Mouse (Mus musculus) heart, postnatal 0 days (tissue): ENCODE measurements around the gene Alcam. TPM values are rescaled to one million over a fixed set of nuclear protein-coding genes. Genes with fewer than 3 reads are reported as not detected.

Experiments used
- ATAC-seq: fragments of 200-750 bp; cut with Nextera tagmentation; 2 replicates; pipeline ENCODE4 v1.8.0; 2017; ENCODE audit warnings: low read depth, moderate number of reproducible peaks, moderate library complexity; ENCODE audit not compliant: insufficient read depth
- DNase-seq: peaks from one replicate; pipeline ENCODE4 v3.0.0-alpha.2; 2016; ENCODE audit warnings: low spot score
- H3K27ac ChIP-seq: fragments of 300-500 bp; sonication (generic); 2 replicates; pipeline ENCODE4 v1.5.1; 2014; ENCODE audit warnings: low read depth, mild to moderate bottlenecking
- H3K27me3 ChIP-seq: fragments of 300-500 bp; sonication (generic); 2 replicates; pipeline ENCODE4 v1.6.1; 2014; ENCODE audit warnings: low read length, mixed read lengths; ENCODE audit not compliant: control insufficient read depth, insufficient read depth
- H3K36me3 ChIP-seq: fragments of 300-500 bp; sonication (generic); replicated peaks from 2 replicates; pipeline ENCODE4 v1.6.1; 2014; ENCODE audit warnings: low read length, mixed read lengths; ENCODE audit not compliant: control insufficient read depth, insufficient read depth
- H3K4me1 ChIP-seq: fragments of 300-500 bp; sonication (generic); 2 replicates; pipeline ENCODE4 v1.6.1; 2014; ENCODE audit warnings: antibody characterized with exemption; ENCODE audit not compliant: control insufficient read depth, insufficient read depth
- H3K4me2 ChIP-seq: fragments of 300-500 bp; sonication (generic); 2 replicates; pipeline ENCODE4 v1.6.1; 2014; ENCODE audit warnings: low read depth, mild to moderate bottlenecking, low read length, moderate library complexity
- H3K4me3 ChIP-seq: fragments of 300-500 bp; sonication (generic); 2 replicates; pipeline ENCODE4 v1.5.1; 2014; ENCODE audit warnings: low read depth, low read length
- H3K9ac ChIP-seq: fragments of 300-500 bp; sonication (generic); replicated peaks from 2 replicates; pipeline ENCODE4 v1.6.1; 2014; ENCODE audit warnings: low read depth, low read length, mixed read lengths
- H3K9me3 ChIP-seq: fragments of 300-500 bp; sonication (generic); replicated peaks from 2 replicates; pipeline ENCODE4 v1.6.1; 2016; ENCODE audit warnings: low read length; ENCODE audit not compliant: control insufficient read depth
- CTCF ChIP-seq: IDR thresholded peaks from 2 replicates; pipeline ENCODE4 v1.5.1; 2016; ENCODE audit warnings: antibody characterized with exemption, control low read depth, low read depth
- EP300 ChIP-seq: IDR thresholded peaks from 2 replicates; pipeline ENCODE4 v1.6.1; 2016; ENCODE audit warnings: antibody characterized with exemption, low read depth
- WGBS: fragments of 180-500 bp; shearing (Covaris S2); extraction: QIAGEN DNeasy Blood & Tissue Kit; methylation state at CpG from one replicate; pipeline ENCODE4 v1.1.7; 2014; 5-methylcytosine and 5-hydroxymethylcytosine counted together
- polyA plus RNA-seq: library from polyadenylated mRNA; unstranded; fragments of >200 nt; fragmentation: Nextera tagmentation; extraction: Ambion mirVana; gene quantifications from 2 replicates; pipeline ENCODE4 v1.2.1, GENCODE M21; 2015
- total RNA-seq: library from RNA; depleted of rRNA; stranded (reverse); fragments of >200 nt; gene quantifications from 2 replicates; pipeline ENCODE4 v1.2.3, GENCODE M21; 2014; ENCODE audit warnings: low replicate concordance

The Alcam gene
- total and polyA plus RNA-seq, 2 experiments from 2014 or later: 2.1 to 20.3 TPM

DNA sequence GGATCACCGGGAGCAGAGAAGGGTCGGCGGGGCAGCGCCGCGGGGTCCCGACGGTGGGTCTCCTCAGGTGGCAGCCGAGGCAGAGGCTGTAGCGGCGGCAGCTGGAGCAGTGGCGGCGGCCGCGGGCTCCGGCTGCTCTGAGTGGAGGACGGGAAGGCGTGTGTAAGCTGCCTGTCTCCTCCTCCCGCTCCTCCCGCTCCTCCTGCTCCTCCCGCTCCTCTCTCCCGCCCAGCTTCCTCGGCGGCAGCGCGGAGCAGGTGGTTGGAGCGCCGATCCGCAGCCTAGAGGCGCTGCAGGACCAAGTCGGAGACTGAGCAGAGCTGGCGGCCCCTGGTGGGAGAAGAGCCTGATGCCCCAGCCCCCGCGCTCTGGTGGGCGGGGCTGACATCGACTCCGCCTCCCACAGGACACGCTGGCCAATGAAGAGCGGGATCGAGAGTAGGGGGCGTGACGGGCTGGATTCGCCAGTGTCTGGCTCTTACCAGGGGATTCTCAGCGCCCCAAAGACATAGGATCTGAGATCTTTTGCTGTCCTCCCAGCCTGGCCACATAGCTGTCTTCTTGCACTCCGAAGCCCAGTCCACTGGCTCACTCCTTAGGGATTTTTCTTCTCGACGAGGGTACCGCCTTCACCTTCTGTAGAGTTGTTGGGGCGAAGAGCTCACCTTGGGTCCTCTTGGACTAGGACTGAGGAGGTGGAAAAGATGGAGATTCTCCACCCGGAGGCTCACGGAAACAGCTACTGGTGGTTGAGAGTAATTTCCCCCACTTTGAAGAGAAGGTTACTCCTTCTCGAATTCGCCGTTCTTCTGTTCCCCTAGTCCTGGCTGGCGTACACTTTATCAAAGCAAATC lies 785 bp downstream of the Alcam start:
- Histone ChIP-seq H3K4me3 (peak overlapping the region; percentile 60), H3K27ac (peak overlapping the region; percentile 22; the same call in 1 of the 2 replicates), H3K9me3 (no peaks in the 10 kb centered on the region), H3K4me2 (peak overlapping the region; percentile 89), H3K27me3 (no peaks in the 10 kb centered on the region), H3K36me3 (no peaks in the 10 kb centered on the region), H3K4me1 (no peaks in the 10 kb centered on the region), H3K9ac (peak overlapping the region; percentile 21)
- ATAC-seq (peak; percentile 99), DNase-seq (peak; percentile 97)
- WGBS: under 1% methylated on average over 36 of the region's 55 CpGs
- TF ChIP-seq EP300: no peak
- TF ChIP-seq CTCF: peak; percentile 99

DNA sequence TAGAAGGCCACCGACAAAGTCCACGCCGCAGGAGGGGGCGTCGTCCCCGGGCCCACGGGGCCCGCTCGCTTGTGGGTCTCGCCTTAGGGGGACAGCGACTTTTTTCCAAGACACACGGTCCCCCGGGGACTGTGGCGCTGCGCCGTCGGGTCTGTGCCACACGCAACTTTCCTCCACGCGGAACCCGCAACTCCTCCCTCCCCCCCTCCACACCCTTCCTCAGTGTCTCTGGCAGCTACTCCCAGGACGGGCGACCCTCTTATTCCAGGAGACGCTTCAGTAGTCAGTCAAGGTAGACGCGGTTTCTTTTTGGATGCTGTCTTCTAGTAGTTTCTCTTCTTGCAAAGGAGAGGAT lies 1.4 kb downstream of the Alcam start:
- no peaks in the 10 kb centered on the region for H3K4me1 ChIP-seq
- peak overlapping the region; percentile 89 for H3K4me2 ChIP-seq
- H3K4me3 ChIP-seq: peak overlapping the region; percentile 60
- peak overlapping the region; percentile 19 for H3K9ac ChIP-seq
- H3K9me3 ChIP-seq: no peaks in the 10 kb centered on the region
- under 1% methylated on average over 26 of the region's 26 CpGs for WGBS
- DNase-seq (peak; percentile 9), ATAC-seq (no peak)
- H3K27ac ChIP-seq: 0 out of 2 replicates have a peak overlapping the region, but pooled peaks have one; percentile 22
- no peak for TF ChIP-seq EP300
- no peak for TF ChIP-seq CTCF
- H3K36me3 ChIP-seq: no peaks in the 10 kb centered on the region
- H3K27me3 ChIP-seq: no peaks in the 10 kb centered on the region

DNA sequence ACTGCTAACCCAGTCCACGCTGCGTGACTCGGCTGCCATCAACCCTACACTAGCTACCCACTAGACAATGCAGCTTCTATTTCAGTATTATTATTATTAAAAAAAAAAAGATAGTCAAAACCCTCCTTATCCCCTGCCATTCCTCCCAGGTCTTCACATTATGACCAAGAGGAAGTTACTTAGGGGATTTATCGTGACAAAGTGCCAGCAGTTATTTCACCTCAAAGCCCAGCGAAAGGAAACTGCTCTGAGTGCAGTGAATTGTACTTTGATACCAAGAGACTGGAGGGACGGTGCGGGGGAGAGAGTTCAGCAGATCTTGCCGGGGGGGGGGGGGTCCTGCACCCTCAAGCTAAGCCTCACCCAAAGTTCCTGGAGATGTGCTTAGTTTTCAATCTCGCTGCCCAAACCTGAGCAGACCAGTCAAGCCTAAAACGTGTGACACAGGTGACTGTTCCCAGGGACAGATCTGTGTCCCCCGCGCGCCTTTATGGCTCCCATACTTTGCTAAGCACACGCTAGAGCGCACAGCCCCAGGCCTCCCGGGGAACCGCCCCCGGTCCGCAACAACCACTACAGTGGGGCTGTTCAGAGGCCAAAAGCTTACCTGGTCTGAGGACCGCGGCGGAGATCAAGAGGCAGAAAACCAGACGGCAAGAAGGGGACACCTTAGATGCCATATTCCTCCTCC lies 1.9 kb downstream of the Alcam start:
- no peak overlapping the region for H3K27ac ChIP-seq
- no peaks in the 10 kb centered on the region for H3K27me3 ChIP-seq
- H3K4me2 ChIP-seq: peak overlapping the region; percentile 89
- under 1% methylated on average over 23 of the region's 23 CpGs for WGBS
- H3K4me1 ChIP-seq: no peaks in the 10 kb centered on the region
- H3K9ac ChIP-seq: peak overlapping the region; percentile 19
- peak; percentile 17 for DNase-seq
- no peak for ATAC-seq
- H3K4me3 ChIP-seq: peak overlapping the region; percentile 60
- TF ChIP-seq EP300: no peak
- no peak for TF ChIP-seq CTCF
- no peaks in the 10 kb centered on the region for H3K9me3 ChIP-seq
- H3K36me3 ChIP-seq: no peaks in the 10 kb centered on the region

DNA sequence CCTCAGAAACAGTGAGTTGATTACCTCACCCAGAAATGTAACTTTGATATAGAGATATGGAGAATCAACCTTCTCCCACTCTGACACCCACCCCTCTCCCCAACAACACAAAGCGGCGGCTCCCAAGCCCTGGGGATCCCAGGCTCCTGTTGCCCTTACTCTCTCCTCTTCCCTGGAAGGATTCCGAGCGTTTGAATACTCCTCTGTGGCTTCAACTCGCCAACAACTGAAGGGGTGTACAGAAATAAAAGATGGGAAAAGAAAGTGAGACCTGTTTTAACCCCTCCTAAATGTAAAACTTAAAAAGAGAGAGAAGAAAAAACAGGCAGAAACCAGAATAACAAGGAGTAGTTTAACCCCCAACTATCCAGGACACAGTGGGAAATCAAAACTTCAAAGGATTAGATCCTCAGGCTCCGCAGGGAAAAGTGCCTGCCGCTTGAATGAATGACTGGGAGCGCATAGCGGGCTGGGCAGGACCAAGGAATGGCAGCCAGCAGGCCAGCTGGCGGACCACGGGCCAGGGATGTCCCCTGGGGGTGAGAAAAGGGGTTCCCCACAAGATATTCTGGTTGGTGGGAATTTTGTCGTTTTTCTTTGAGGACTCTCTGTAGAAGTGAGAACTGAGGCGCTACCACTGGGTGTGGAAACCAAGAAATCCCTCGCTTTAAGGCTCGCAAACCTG lies 2.6 kb downstream of the Alcam start:
- DNase-seq: peak; percentile 32
- 1% methylated on average over 15 of the region's 15 CpGs for WGBS
- ATAC-seq: no peak
- peak overlapping the region; percentile 60 for H3K4me3 ChIP-seq
- H3K9me3 ChIP-seq: no peaks in the 10 kb centered on the region
- H3K27ac ChIP-seq: no peak overlapping the region
- peak overlapping the region; percentile 89 for H3K4me2 ChIP-seq
- TF ChIP-seq EP300 (no peak), CTCF (no peak)
- H3K36me3 ChIP-seq: no peaks in the 10 kb centered on the region
- peak overlapping the region; percentile 60 for H3K9ac ChIP-seq
- no peaks in the 10 kb centered on the region for H3K4me1 ChIP-seq
- no peaks in the 10 kb centered on the region for H3K27me3 ChIP-seq
